Mouse (Mus musculus): ENCODE results near the gene Slc16a7.

Slc16a7 gene

DNA sequence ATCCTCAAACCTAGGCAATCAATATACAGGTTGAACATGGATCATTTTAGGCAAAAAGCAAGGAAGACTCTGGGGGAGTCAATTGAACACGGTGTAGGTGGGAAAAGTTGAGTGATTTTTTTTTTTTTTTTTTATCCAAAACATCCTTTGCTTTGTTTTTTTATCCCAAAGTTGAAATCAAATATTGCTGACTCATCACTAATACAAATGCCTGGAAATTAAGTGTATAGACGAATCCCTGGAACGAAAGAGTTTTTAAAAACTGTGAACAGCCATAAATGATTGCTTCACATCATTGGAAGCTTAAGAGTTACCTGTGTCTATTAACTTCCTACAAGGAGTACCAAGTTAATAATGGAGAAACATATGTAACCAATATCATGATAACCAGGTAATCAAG is 206.7 kb downstream of the Slc16a7 start:
- DNase-seq = no peak

DNA sequence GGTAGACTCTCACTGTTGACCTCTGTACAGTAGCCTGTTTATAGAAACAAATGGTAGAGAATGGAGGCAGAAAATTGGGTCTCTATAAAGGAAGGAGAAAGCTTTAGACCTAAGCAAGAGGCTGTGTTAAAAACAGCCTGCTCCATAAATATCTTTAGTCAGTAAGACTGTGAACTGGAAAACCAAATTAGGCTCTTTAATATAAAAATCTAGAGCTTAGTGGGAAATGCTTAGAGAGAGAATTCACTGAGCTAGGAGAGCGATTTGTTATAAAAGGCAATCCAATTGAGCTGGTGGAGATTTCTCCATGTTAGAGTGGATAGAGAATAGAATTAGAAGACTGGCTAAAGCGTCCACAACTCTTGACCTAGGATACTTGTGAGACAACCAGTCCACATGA is 211.5 kb downstream of the Slc16a7 start:
- no peak for DNase-seq

DNA sequence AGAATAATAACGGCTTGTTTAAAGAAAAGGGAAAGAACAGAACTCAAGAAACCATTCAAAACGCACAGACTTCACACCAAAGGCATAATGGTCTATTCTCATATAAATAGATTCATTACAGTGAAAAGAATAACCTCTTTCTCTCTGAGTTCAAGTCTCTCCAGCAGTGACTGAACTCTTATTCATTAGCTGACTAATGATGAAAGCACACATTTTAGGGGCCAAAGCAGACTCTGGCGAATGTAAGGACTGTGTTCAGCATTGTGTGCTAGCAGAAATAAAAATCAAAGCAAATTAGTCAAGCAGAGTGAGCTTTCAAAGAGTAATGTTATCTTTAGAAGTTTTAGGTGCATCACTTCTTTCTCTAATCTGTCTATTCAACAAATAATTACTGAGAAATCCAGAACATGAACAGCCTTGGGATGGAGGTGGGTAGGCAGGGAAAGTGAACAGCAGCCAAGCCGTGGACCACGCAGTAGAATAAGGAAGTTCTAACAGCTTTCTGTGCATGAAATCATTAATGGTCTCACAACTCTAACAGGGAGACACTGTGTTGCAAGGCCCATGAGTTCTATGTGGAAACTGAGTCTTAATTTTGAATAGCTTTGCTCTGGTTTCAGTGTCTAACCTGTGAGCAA is 214.1 kb downstream of the Slc16a7 start:
- no peak for DNase-seq

DNA sequence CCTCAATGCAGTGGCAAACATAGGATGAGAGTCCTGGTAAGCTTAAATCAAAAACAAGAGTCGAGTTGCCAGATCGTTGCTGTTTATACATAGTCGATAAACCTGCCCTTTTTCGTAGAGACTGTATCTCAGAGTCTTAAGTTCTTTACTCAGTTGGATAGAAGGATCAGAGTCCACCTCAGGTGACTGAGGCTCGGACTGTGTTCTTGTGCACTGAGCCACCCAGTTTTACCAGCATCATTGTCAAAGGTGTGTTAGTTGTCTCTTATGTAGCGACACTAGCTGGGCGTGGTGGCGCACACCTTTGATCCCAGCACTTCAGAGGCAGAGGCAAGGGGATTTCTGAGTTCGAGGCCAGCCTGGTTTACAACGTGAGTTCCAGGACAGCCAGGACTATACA is 217.6 kb downstream of the Slc16a7 start:
- DNase-seq = no peak

DNA sequence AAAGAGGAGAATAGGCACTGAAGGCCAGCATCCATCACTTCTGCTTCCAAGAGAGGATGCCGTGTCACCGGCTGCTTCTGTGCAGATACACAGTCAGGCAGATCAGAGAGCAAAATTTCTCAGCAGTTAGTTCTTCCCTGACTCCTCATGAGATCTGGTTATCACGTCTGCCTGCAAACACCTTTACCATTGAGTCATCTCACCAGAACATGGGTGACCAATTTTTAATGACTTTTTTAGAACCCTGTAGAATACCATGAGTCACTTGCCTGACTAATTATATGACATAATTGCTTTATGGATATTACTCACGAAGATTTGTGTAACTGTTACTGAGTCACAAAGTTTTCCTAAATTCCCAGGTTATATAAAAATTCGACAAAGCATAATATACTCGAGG is 218.1 kb downstream of the Slc16a7 start:
- no peak for DNase-seq

All from cerebellum, postnatal 10 days (tissue).